Mouse (Mus musculus) heart, adult 2 months (tissue): ENCODE measurements around the gene Acy3.

ENCODE experiments used
- CTCF ChIP-seq: fragments of 200-600 bp; IDR thresholded peaks from 2 replicates; pipeline ENCODE4 v1.8.1; 2022; ENCODE audit warnings: antibody characterized with exemption, mild to moderate bottlenecking, moderate library complexity
- POLR2A ChIP-seq: fragments of 200-500 bp; IDR thresholded peaks from 2 replicates; pipeline ENCODE4 v1.6.1; 2011; ENCODE audit warnings: mild to moderate bottlenecking, low read depth, low read length, control low read depth; ENCODE audit not compliant: insufficient read depth

GRCm38 (mm10) chr19:3988066-3988465 lies 1.7 kb downstream of the Acy3 start:
- TF ChIP-seq CTCF: no peak
- no peak for TF ChIP-seq POLR2A
